Mouse (Mus musculus): Measurements from ENCODE around the gene Hps3.

The Hps3 gene

DNA sequence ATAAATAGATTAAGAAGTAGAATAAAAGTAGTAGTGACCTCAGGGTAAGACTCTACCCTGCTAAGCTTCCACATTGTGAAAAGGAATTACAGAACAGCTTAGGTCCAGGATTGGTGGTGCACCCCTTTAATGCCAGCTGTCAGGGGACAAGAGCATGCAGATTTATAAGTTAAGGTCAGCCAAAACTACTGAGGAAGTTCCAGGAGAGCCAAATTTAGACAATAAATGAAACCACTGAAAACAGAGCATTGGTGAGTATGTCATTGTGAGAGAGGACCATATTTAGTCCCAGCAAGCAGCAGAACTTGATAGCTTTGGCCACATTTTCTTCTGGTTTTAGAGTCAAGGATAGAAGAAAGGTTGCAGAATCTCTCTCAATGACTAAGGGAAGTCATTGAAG lies 86.6 kb downstream of the Hps3 start:
- DNase-seq (ENCODE audit: low read depth, low spot score), result no peak
